Mouse (Mus musculus) hindbrain, embryonic 11.5 days (tissue): Measurements from ENCODE around the gene Men1. TPM values are rescaled to one million over a fixed set of nuclear protein-coding genes. Genes with fewer than 3 reads are reported as not detected.

Experiments used
- ATAC-seq: fragments of 200-750 bp; cut with Nextera tagmentation; 2 replicates; pipeline ENCODE4 v1.8.0; 2017; ENCODE audit warnings: mild to moderate bottlenecking, moderate TSS enrichment, moderate library complexity; ENCODE audit not compliant: low FRiP score
- DNase-seq: peaks from one replicate; pipeline ENCODE4 v3.0.0-alpha.2; 2015; ENCODE audit warnings: low spot score
- H3K27ac ChIP-seq: fragments of 300-500 bp; sonication (generic); 2 replicates; pipeline ENCODE4 v1.5.1; 2014; ENCODE audit warnings: mild to moderate bottlenecking, low read depth, low read length
- H3K27me3 ChIP-seq: fragments of 300-500 bp; sonication (generic); 2 replicates; pipeline ENCODE4 v1.6.1; 2014; ENCODE audit warnings: mild to moderate bottlenecking, low read length, moderate library complexity, mixed read lengths; ENCODE audit not compliant: control insufficient read depth, insufficient read depth
- H3K36me3 ChIP-seq: fragments of 300-500 bp; sonication (generic); 2 replicates; pipeline ENCODE4 v1.6.1; 2014; ENCODE audit warnings: mild to moderate bottlenecking, low read length, moderate library complexity, mixed read lengths; ENCODE audit not compliant: control insufficient read depth, insufficient read depth
- H3K4me1 ChIP-seq: fragments of 300-500 bp; sonication (generic); replicated peaks from 2 replicates; pipeline ENCODE4 v1.6.1; 2014; ENCODE audit warnings: low read length, mixed read lengths; ENCODE audit not compliant: control insufficient read depth, insufficient read depth
- H3K4me2 ChIP-seq: fragments of 300-500 bp; sonication (generic); replicated peaks from 2 replicates; pipeline ENCODE4 v1.6.1; 2014; ENCODE audit warnings: mild to moderate bottlenecking, low read depth, low read length
- H3K4me3 ChIP-seq: fragments of 300-500 bp; sonication (generic); 2 replicates; pipeline ENCODE4 v1.5.1; 2014; ENCODE audit warnings: low read depth, low read length
- H3K9ac ChIP-seq: fragments of 300-500 bp; sonication (generic); 2 replicates; pipeline ENCODE4 v1.6.1; 2014; ENCODE audit warnings: low read depth, low read length
- H3K9me3 ChIP-seq: fragments of 300-500 bp; sonication (generic); 2 replicates; pipeline ENCODE4 v1.6.1; 2016; ENCODE audit warnings: low read length; ENCODE audit not compliant: control insufficient read depth
- WGBS: fragments of 180-500 bp; shearing (Covaris S2); extraction: QIAGEN DNeasy Blood & Tissue Kit; methylation state at CpG from one replicate; pipeline ENCODE4 v1.1.7; 2014; 5-methylcytosine and 5-hydroxymethylcytosine counted together
- polyA plus RNA-seq: library from polyadenylated mRNA; unstranded; fragments of >200 nt; fragmentation: Nextera tagmentation; extraction: Ambion mirVana; gene quantifications from 2 replicates; pipeline ENCODE4 v1.2.1, GENCODE M21; 2014

Gene Men1
- polyA plus RNA-seq, 1 experiment from 2014 or later, result 43.0 TPM

GRCm38 (mm10) chr19:6331178-6331577, 3.6 kb upstream of the Men1 start:
- Histone ChIP-seq H3K4me2 (no peak overlapping the region), H3K27ac (no peak overlapping the region), H3K27me3 (no peaks in the 10 kb centered on the region), H3K9ac (no peak overlapping the region), H3K9me3 (no peaks in the 10 kb centered on the region), H3K4me3 (no peak overlapping the region), H3K36me3 (no peaks in the 10 kb centered on the region), H3K4me1 (peaks cover 6% of the 10 kb centered on the region)
- DNase-seq (no peak), ATAC-seq (no peak)
- 69% methylated on average over 5 of the region's 5 CpGs for WGBS

- Histone ChIP-seq H3K4me3 (no peak overlapping the region), H3K4me2 (peak overlapping the region; percentile 33), H3K36me3 (no peaks in the 10 kb centered on the region), H3K9me3 (no peaks in the 10 kb centered on the region), H3K9ac (no peak overlapping the region), H3K27me3 (no peaks in the 10 kb centered on the region), H3K4me1 (peaks cover 12% of the 10 kb centered on the region), H3K27ac (no peak overlapping the region)
- WGBS, result 26% methylated on average over 13 of the region's 13 CpGs
- ATAC-seq (no peak), DNase-seq (peak; percentile 78)
Measured at GRCm38 (mm10) chr19:6331719-6332516, 2.9 kb upstream of the Men1 start.

- Histone ChIP-seq H3K27ac (peak overlapping the region; percentile 56; the same call in 1 of the 2 replicates), H3K36me3 (peaks cover 4% of the 10 kb centered on the region; the same call in 1 of the 2 replicates), H3K9ac (0 out of 2 replicates have a peak overlapping the region, but pooled peaks have one; percentile 28), H3K9me3 (no peaks in the 10 kb centered on the region), H3K4me3 (peak overlapping the region; percentile 88; the same call in 1 of the 2 replicates), H3K27me3 (no peaks in the 10 kb centered on the region), H3K4me2 (peak overlapping the region; percentile 40), H3K4me1 (peaks cover 12% of the 10 kb centered on the region)
- whole genome bisulfite sequencing, result 73% methylated on average over 9 of the region's 9 CpGs
- no peak for ATAC-seq
- no peak for DNase-seq
Measured at GRCm38 (mm10) chr19:6333761-6334595, 801 bp upstream of the Men1 start.

- ATAC-seq (no peak), DNase-seq (no peak)
- H3K27me3 ChIP-seq, result no peaks in the 10 kb centered on the region
- no peak overlapping the region for H3K27ac ChIP-seq
- H3K4me3 ChIP-seq, result peak overlapping the region; percentile 88
- H3K4me1 ChIP-seq, result peaks cover 12% of the 10 kb centered on the region
- H3K36me3 ChIP-seq, result peaks cover 8% of the 10 kb centered on the region; the same call in 1 of the 2 replicates
- no peaks in the 10 kb centered on the region for H3K9me3 ChIP-seq
- peak overlapping the region; percentile 96 for H3K4me2 ChIP-seq
- peak overlapping the region; percentile 91 for H3K9ac ChIP-seq
- under 1% methylated on average over 24 of the region's 25 CpGs for WGBS
Measured at GRCm38 (mm10) chr19:6335458-6335827, 664 bp downstream of the Men1 start.

- Histone ChIP-seq H3K27ac (no peak overlapping the region), H3K4me1 (peaks cover 14% of the 10 kb centered on the region), H3K4me2 (peak overlapping the region; percentile 96), H3K36me3 (peaks cover 8% of the 10 kb centered on the region; the same call in 1 of the 2 replicates), H3K4me3 (peak overlapping the region; percentile 88; the same call in 1 of the 2 replicates), H3K9me3 (no peaks in the 10 kb centered on the region), H3K9ac (peak overlapping the region; percentile 5; the same call in 1 of the 2 replicates), H3K27me3 (no peaks in the 10 kb centered on the region)
- WGBS, result 96% methylated on average over 10 of the region's 10 CpGs
- DNase-seq (no peak), ATAC-seq (no peak)
Measured at GRCm38 (mm10) chr19:6336920-6337319, 2.1 kb downstream of the Men1 start.

- H3K36me3 ChIP-seq, result peaks cover 8% of the 10 kb centered on the region; the same call in 1 of the 2 replicates
- no peak overlapping the region for H3K4me2 ChIP-seq
- H3K4me1 ChIP-seq, result peaks cover 14% of the 10 kb centered on the region
- H3K9ac ChIP-seq, result no peak overlapping the region
- no peak for ATAC-seq
- no peaks in the 10 kb centered on the region for H3K9me3 ChIP-seq
- H3K27me3 ChIP-seq, result no peaks in the 10 kb centered on the region
- no peak overlapping the region for H3K27ac ChIP-seq
- H3K4me3 ChIP-seq, result no peak overlapping the region
- no peak for DNase-seq
- WGBS, result 98% methylated on average over 7 of the region's 7 CpGs
Measured at GRCm38 (mm10) chr19:6338171-6338570, 3.4 kb downstream of the Men1 start.

- no peak for ATAC-seq
- DNase-seq, result no peak
- 96% methylated on average over 11 of the region's 11 CpGs for WGBS
Measured at GRCm38 (mm10) chr19:6338716-6339115, 3.9 kb downstream of the Men1 start.

GRCm38 (mm10) chr19:6339191-6339590, 4.4 kb downstream of the Men1 start:
- no peak overlapping the region for H3K27ac ChIP-seq
- peaks cover 14% of the 10 kb centered on the region for H3K4me1 ChIP-seq
- H3K4me3 ChIP-seq, result no peak overlapping the region
- no peak overlapping the region for H3K9ac ChIP-seq
- no peak overlapping the region for H3K4me2 ChIP-seq
- no peaks in the 10 kb centered on the region for H3K9me3 ChIP-seq
- H3K27me3 ChIP-seq, result no peaks in the 10 kb centered on the region
- ATAC-seq (no peak), DNase-seq (no peak)
- 92% methylated on average over 6 of the region's 6 CpGs for WGBS
- peaks cover 8% of the 10 kb centered on the region; the same call in 1 of the 2 replicates for H3K36me3 ChIP-seq

More at GRCm38 (mm10) chr19:6338716-6339115, 3.9 kb downstream of the Men1 start:
- H3K9ac ChIP-seq, result no peak overlapping the region
- no peak overlapping the region for H3K4me3 ChIP-seq
- peaks cover 14% of the 10 kb centered on the region for H3K4me1 ChIP-seq
- no peak overlapping the region for H3K4me2 ChIP-seq
- H3K9me3 ChIP-seq, result no peaks in the 10 kb centered on the region
- H3K36me3 ChIP-seq, result peaks cover 8% of the 10 kb centered on the region; the same call in 1 of the 2 replicates
- H3K27ac ChIP-seq, result no peak overlapping the region
- no peaks in the 10 kb centered on the region for H3K27me3 ChIP-seq
